Mouse (Mus musculus): ENCODE results near the gene Gm45623. TPM values are rescaled to one million over a fixed set of nuclear protein-coding genes. Genes with fewer than 3 reads are reported as not detected.

Gene Gm45623
- polyA plus RNA-seq, 1 experiment from 2014 or later, result 0.39 TPM

GRCm38 (mm10) chr13:56726551-56726950 is 27.1 kb downstream of the Gm45623 start:
- no peak overlapping the region for H3K4me2 ChIP-seq
- peaks cover 10% of the 10 kb centered on the region for H3K4me1 ChIP-seq
- no peak for ATAC-seq (ENCODE audit: extremely low read depth, insufficient number of reproducible peaks, low FRiP score, low TSS enrichment)
- H3K27me3 ChIP-seq (replicated peaks), result no peaks in the 10 kb centered on the region
- peaks cover 80% of the 10 kb centered on the region for H3K36me3 ChIP-seq
- H3K27ac ChIP-seq (replicated peaks), result no peak overlapping the region
- H3K9ac ChIP-seq, result no peak overlapping the region
- H3K9me3 ChIP-seq, result no peaks in the 10 kb centered on the region
- no peak overlapping the region for H3K4me3 ChIP-seq
- 84% methylated on average over 4 of the region's 4 CpGs for WGBS

- Histone ChIP-seq H3K9me3 (no peaks in the 10 kb centered on the region), H3K27me3 (replicated peaks) (no peaks in the 10 kb centered on the region), H3K27ac (replicated peaks) (no peak overlapping the region), H3K4me3 (no peak overlapping the region), H3K4me2 (no peak overlapping the region), H3K36me3 (peaks cover 7% of the 10 kb centered on the region), H3K9ac (no peak overlapping the region), H3K4me1 (peaks cover 28% of the 10 kb centered on the region)
- 95% methylated on average over 2 of the region's 2 CpGs for WGBS
- ATAC-seq (ENCODE audit: extremely low read depth, insufficient number of reproducible peaks, low FRiP score, low TSS enrichment), result no peak
Observed at GRCm38 (mm10) chr13:56712221-56712620, 41.4 kb downstream of the Gm45623 start.

- Histone ChIP-seq H3K4me1 (peaks cover 43% of the 10 kb centered on the region), H3K4me3 (no peak overlapping the region), H3K9ac (no peak overlapping the region), H3K4me2 (no peak overlapping the region), H3K27me3 (replicated peaks) (no peaks in the 10 kb centered on the region), H3K27ac (replicated peaks) (peak overlapping the region; percentile 39; the same call in 1 of the 2 replicates), H3K36me3 (peaks cover 13% of the 10 kb centered on the region), H3K9me3 (no peaks in the 10 kb centered on the region)
- no peak for ATAC-seq (ENCODE audit: extremely low read depth, insufficient number of reproducible peaks, low FRiP score, low TSS enrichment)
- 31% methylated on average over 2 of the region's 2 CpGs for WGBS
Observed at GRCm38 (mm10) chr13:56710620-56711019, 43.0 kb downstream of the Gm45623 start.

GRCm38 (mm10) chr13:56707606-56708005 is 46.0 kb downstream of the Gm45623 start:
- ATAC-seq (ENCODE audit: extremely low read depth, insufficient number of reproducible peaks, low FRiP score, low TSS enrichment), result no peak
- Histone ChIP-seq H3K4me2 (no peak overlapping the region), H3K4me3 (no peak overlapping the region), H3K9ac (no peak overlapping the region), H3K36me3 (peaks cover 12% of the 10 kb centered on the region), H3K27me3 (replicated peaks) (no peaks in the 10 kb centered on the region), H3K4me1 (peaks cover 61% of the 10 kb centered on the region), H3K9me3 (no peaks in the 10 kb centered on the region), H3K27ac (replicated peaks) (no peak overlapping the region)
- 62% methylated on average over 4 of the region's 4 CpGs for WGBS

- Histone ChIP-seq H3K27me3 (replicated peaks) (no peaks in the 10 kb centered on the region), H3K4me2 (no peak overlapping the region), H3K36me3 (peaks cover 8% of the 10 kb centered on the region), H3K4me3 (no peak overlapping the region), H3K9ac (no peak overlapping the region), H3K4me1 (peaks cover 66% of the 10 kb centered on the region), H3K27ac (replicated peaks) (no peak overlapping the region), H3K9me3 (no peaks in the 10 kb centered on the region)
- no peak for ATAC-seq (ENCODE audit: extremely low read depth, insufficient number of reproducible peaks, low FRiP score, low TSS enrichment)
- 83% methylated on average over 4 of the region's 4 CpGs for WGBS
Observed at GRCm38 (mm10) chr13:56707111-56707510, 46.5 kb downstream of the Gm45623 start.

- H3K4me1 ChIP-seq, result peaks cover 64% of the 10 kb centered on the region
- WGBS, result 44% methylated on average over 2 of the region's 2 CpGs
Observed at GRCm38 (mm10) chr13:56704596-56704995, 49.0 kb downstream of the Gm45623 start.

GRCm38 (mm10) chr13:56703871-56704321 is 49.7 kb downstream of the Gm45623 start:
- Histone ChIP-seq H3K9ac (peak overlapping the region; percentile 99), H3K27me3 (replicated peaks) (no peaks in the 10 kb centered on the region), H3K4me3 (peak overlapping the region; percentile 80), H3K4me2 (peak overlapping the region; percentile 72), H3K27ac (replicated peaks) (peak overlapping the region; percentile 100), H3K36me3 (peaks cover 6% of the 10 kb centered on the region), H3K4me1 (peaks cover 58% of the 10 kb centered on the region), H3K9me3 (no peaks in the 10 kb centered on the region)
- 2% methylated on average over 11 of the region's 11 CpGs for WGBS
- no peak for ATAC-seq (ENCODE audit: extremely low read depth, insufficient number of reproducible peaks, low FRiP score, low TSS enrichment)

More at GRCm38 (mm10) chr13:56704596-56704995, 49.0 kb downstream of the Gm45623 start:
- no peak for ATAC-seq (ENCODE audit: extremely low read depth, insufficient number of reproducible peaks, low FRiP score, low TSS enrichment)
- peak overlapping the region; percentile 80 for H3K4me3 ChIP-seq
- no peaks in the 10 kb centered on the region for H3K9me3 ChIP-seq
- peak overlapping the region; percentile 99 for H3K9ac ChIP-seq
- peak overlapping the region; percentile 100 for H3K27ac ChIP-seq (replicated peaks)
- H3K36me3 ChIP-seq, result peaks cover 6% of the 10 kb centered on the region
- H3K4me2 ChIP-seq, result peak overlapping the region; percentile 72
- no peaks in the 10 kb centered on the region for H3K27me3 ChIP-seq (replicated peaks)

- Histone ChIP-seq H3K27me3 (replicated peaks) (no peaks in the 10 kb centered on the region), H3K4me2 (peak overlapping the region; percentile 72), H3K27ac (replicated peaks) (peak overlapping the region; percentile 100), H3K36me3 (peaks cover 6% of the 10 kb centered on the region), H3K4me1 (peaks cover 62% of the 10 kb centered on the region), H3K4me3 (peak overlapping the region; percentile 80), H3K9me3 (no peaks in the 10 kb centered on the region), H3K9ac (peak overlapping the region; percentile 99)
- ATAC-seq (ENCODE audit: extremely low read depth, insufficient number of reproducible peaks, low FRiP score, low TSS enrichment), result peak; percentile 41
- WGBS, result under 1% methylated on average over 70 of the region's 80 CpGs
Observed at GRCm38 (mm10) chr13:56703222-56703870, 50.3 kb downstream of the Gm45623 start.

- peak within 1 kb of the TSS; percentile 72 for H3K4me2 ChIP-seq
- ATAC-seq (ENCODE audit: extremely low read depth, insufficient number of reproducible peaks, low FRiP score, low TSS enrichment), result peak; percentile 76
- WGBS, result 3% methylated on average over 62 of the region's 62 CpGs
- H3K4me1 ChIP-seq, result peaks cover 65% of the 10 kb centered on the region
- no peaks in the 10 kb centered on the region for H3K9me3 ChIP-seq
- peaks cover 6% of the 10 kb centered on the region for H3K36me3 ChIP-seq
- H3K27ac ChIP-seq (replicated peaks), result peak within 1 kb of the TSS; percentile 100
- H3K4me3 ChIP-seq, result peak within 1 kb of the TSS; percentile 80
- peak within 1 kb of the TSS; percentile 99 for H3K9ac ChIP-seq
- H3K27me3 ChIP-seq (replicated peaks), result no peaks in the 10 kb centered on the region
Observed at GRCm38 (mm10) chr13:56702469-56703221, 51.0 kb downstream of the Gm45623 start, which contains the start of gene Smad5. Smad5 (plus strand) TSS chr13:56703010.

Measured in heart, embryonic 13.5 days (tissue).